Mouse (Mus musculus) yolk sac, embryonic 10.5 days (tissue): ENCODE data around the gene Olfr981.
A peak's percentile ranks its signal among the peaks of the same experiment; 100 is the strongest.
"Not testable (repeated sequence)": the region's sequence is repeated elsewhere in the genome, so short reads cannot be mapped to it uniquely, and the experiment has no call there.

ENCODE experiments used
- DNase-seq: peaks from one replicate; pipeline ENCODE4 v3.0.0-alpha.2; 2017; ENCODE audit warnings: low spot score

Olfr981 gene

GRCm38 (mm10) chr9:40021164-40021563 lies at the start of gene Olfr981:
Gene Olfr981 (plus strand): TSS chr9:40021464.
- DNase-seq: no peak

DNA sequence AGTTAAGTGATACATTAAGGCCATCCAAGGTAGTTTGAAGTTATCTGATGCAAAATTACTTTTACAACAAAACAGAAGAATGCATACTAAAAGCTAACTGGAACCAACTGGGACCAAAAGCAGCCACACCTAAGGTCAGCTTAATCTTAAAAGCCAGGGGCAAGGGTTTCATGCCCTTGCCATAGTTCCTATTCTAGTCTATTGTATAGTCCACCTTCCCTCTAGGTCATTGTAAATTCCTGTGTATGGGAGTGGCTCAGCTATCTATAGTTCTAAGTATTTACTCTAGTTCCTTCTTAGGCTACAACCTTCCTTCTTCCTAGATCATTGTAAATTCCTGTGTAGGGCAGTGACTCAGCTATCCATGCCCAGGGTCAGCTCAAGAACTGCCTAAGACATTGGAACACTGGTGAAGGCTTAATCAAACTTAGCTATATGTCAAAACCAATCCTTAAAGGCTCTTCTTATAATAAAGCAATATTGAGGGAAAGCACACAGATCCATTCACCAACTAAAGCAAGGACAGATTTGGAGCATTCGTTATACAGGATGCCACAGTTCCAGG lies 44.6 kb upstream of the Olfr981 start:
- not testable (repeated sequence) for DNase-seq

GRCm38 (mm10) chr9:39991813-39992212 lies 29.5 kb upstream of the Olfr981 start, which contains the start of gene Olfr978:
Gene Olfr978 (plus strand): TSS chr9:39992113.
- DNase-seq: no peak

DNA sequence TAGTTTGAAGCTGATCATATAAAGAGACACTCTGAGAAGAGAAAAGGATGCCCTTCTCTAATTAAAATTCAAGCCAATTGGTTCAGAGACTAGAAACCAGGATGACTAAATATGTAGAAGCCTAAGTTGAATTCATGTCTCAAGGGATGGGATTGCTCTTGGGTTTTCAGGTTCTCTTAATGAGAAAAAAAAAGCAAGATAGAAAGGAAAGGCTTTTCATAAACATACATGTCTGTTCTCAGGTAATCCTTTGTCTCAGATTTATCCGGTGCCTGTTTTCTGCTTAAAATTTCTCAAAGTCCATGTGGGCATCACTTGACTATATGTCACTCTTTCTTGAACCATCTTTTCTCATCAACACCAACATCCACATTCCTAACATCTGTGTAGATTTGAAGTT lies 17.9 kb upstream of the Olfr981 start, which contains the start of gene Olfr979:
Gene Olfr979, minus strand, starts transcription at position 101 of the 400 bp plus-strand sequence.
- DNase-seq: no peak

GRCm38 (mm10) chr9:40009482-40009881 lies 11.8 kb upstream of the Olfr981 start, which contains the start of gene Olfr980:
Gene Olfr980 (minus strand): TSS chr9:40009582.
- DNase-seq: no peak

GRCm38 (mm10) chr9:40050138-40050537 lies 28.9 kb downstream of the Olfr981 start:
- peak; percentile 2 for DNase-seq

- no peak for DNase-seq
Measured at GRCm38 (mm10) chr9:40073529-40073928, 52.3 kb downstream of the Olfr981 start, which contains the start of gene Olfr982. Gene Olfr982 (plus strand): TSS chr9:40073829.
